Mouse (Mus musculus): ENCODE results near the gene Hoxa6. TPM values are rescaled to one million over a fixed set of nuclear protein-coding genes. Genes with fewer than 3 reads are reported as not detected.

Hoxa6 gene
- 0.33 and 0.80 TPM in 2 replicates for polyA plus RNA-seq (2015; fragmentation: Nextera tagmentation; extraction: Ambion mirVana)

- Histone ChIP-seq H3K9ac (ENCODE audit: low read length) (peak within 1 kb of the TSS; percentile 53), H3K27ac (replicated peaks) (peak within 1 kb of the TSS; percentile 78), H3K4me1 (replicated peaks; ENCODE audit: control insufficient read depth, insufficient read depth) (no peaks in the 10 kb centered on the region), H3K4me2 (replicated peaks; ENCODE audit: low read depth) (peak within 1 kb of the TSS; percentile 76), H3K9me3 (ENCODE audit: control insufficient read depth, low read length) (no peaks in the 10 kb centered on the region), H3K27me3 (ENCODE audit: control insufficient read depth, insufficient read depth, low read length) (peaks cover 8% of the 10 kb centered on the region; the same call in 1 of the 2 replicates), H3K36me3 (ENCODE audit: control insufficient read depth, insufficient read depth, low read length) (no peaks in the 10 kb centered on the region), H3K4me3 (ENCODE audit: low read depth, low read length) (peak within 1 kb of the TSS; percentile 42)
- ATAC-seq (ENCODE audit: low FRiP score, low TSS enrichment) (no peak), DNase-seq (ENCODE audit: low spot score) (no peak)
- WGBS: 5% methylated on average over 47 of the region's 47 CpGs
- TF ChIP-seq EP300 (optimal IDR thresholded peaks at IDR 0.05) (no peak), CTCF (IDR thresholded peaks at IDR 0.05; ENCODE audit: low read depth) (no peak)
These were observed at the start of gene Hoxa6 for GRCm38 (mm10) chr6:52208072-52208867. Gene Hoxa6, minus strand, starts transcription at chr6:52208722.

DNA sequence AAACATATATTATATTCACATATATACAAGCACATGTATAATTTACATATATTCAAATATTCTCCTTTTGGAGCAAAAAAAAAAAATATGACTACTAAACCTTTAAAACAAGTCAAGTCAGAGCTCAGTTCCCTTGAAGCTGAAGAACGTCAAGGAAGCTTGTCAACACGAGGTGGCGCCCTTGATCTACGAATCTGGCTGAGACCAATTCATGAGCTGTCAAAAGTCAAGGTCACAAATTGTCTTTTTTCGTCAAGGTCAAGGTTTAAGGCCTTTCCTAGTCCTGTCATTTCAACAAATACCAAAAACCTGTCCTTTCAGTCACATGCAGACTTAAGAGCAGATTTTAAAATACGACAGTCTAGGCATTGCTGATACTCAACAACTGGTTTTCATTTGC, 48.4 kb upstream of the Hoxa6 start:
- peak; percentile 79 for DNase-seq (ENCODE audit: low spot score)
- H3K9me3 ChIP-seq (ENCODE audit: control insufficient read depth, low read length): no peaks in the 10 kb centered on the region

GRCm38 (mm10) chr6:52253511-52254500, 45.3 kb upstream of the Hoxa6 start:
- no peak overlapping the region for H3K27ac ChIP-seq (replicated peaks)
- no peak for TF ChIP-seq EP300 (optimal IDR thresholded peaks at IDR 0.05)
- TF ChIP-seq CTCF (IDR thresholded peaks at IDR 0.05; ENCODE audit: low read depth): no peak
- no peak for DNase-seq (ENCODE audit: low spot score)
- 0 out of 2 replicates have a peak overlapping the region, but pooled peaks have one; percentile 6 for H3K4me3 ChIP-seq (ENCODE audit: low read depth, low read length)
- H3K27me3 ChIP-seq (ENCODE audit: control insufficient read depth, insufficient read depth, low read length): peaks cover 26% of the 10 kb centered on the region
- no peaks in the 10 kb centered on the region for H3K36me3 ChIP-seq (ENCODE audit: control insufficient read depth, insufficient read depth, low read length)
- no peak overlapping the region for H3K4me2 ChIP-seq (replicated peaks; ENCODE audit: low read depth)
- ATAC-seq (ENCODE audit: low FRiP score, low TSS enrichment): no peak
- H3K9ac ChIP-seq (ENCODE audit: low read length): no peak overlapping the region
- no peaks in the 10 kb centered on the region for H3K9me3 ChIP-seq (ENCODE audit: control insufficient read depth, low read length)
- H3K4me1 ChIP-seq (replicated peaks; ENCODE audit: control insufficient read depth, insufficient read depth): no peaks in the 10 kb centered on the region
- WGBS: 2% methylated on average over 59 of the region's 59 CpGs

More for the DNA sequence above, 48.4 kb upstream of the Hoxa6 start:
- ATAC-seq (ENCODE audit: low FRiP score, low TSS enrichment): no peak
- no peak overlapping the region for H3K27ac ChIP-seq (replicated peaks)
- TF ChIP-seq EP300 (optimal IDR thresholded peaks at IDR 0.05) (no peak), CTCF (IDR thresholded peaks at IDR 0.05; ENCODE audit: low read depth) (peak; percentile 89)
- no peak overlapping the region for H3K9ac ChIP-seq (ENCODE audit: low read length)
- peaks cover 29% of the 10 kb centered on the region for H3K27me3 ChIP-seq (ENCODE audit: control insufficient read depth, insufficient read depth, low read length)
- H3K4me1 ChIP-seq (replicated peaks; ENCODE audit: control insufficient read depth, insufficient read depth): no peaks in the 10 kb centered on the region
- WGBS: under 1% methylated on average over 6 of the region's 6 CpGs
- H3K4me3 ChIP-seq (ENCODE audit: low read depth, low read length): no peak overlapping the region
- H3K4me2 ChIP-seq (replicated peaks; ENCODE audit: low read depth): no peak overlapping the region
- H3K36me3 ChIP-seq (ENCODE audit: control insufficient read depth, insufficient read depth, low read length): no peaks in the 10 kb centered on the region

GRCm38 (mm10) chr6:52252775-52253376, 44.4 kb upstream of the Hoxa6 start:
- H3K9ac ChIP-seq (ENCODE audit: low read length): no peak overlapping the region
- no peaks in the 10 kb centered on the region for H3K36me3 ChIP-seq (ENCODE audit: control insufficient read depth, insufficient read depth, low read length)
- peaks cover 30% of the 10 kb centered on the region for H3K27me3 ChIP-seq (ENCODE audit: control insufficient read depth, insufficient read depth, low read length)
- H3K4me3 ChIP-seq (ENCODE audit: low read depth, low read length): no peak overlapping the region
- H3K27ac ChIP-seq (replicated peaks): no peak overlapping the region
- TF ChIP-seq CTCF (IDR thresholded peaks at IDR 0.05; ENCODE audit: low read depth): no peak
- no peak for TF ChIP-seq EP300 (optimal IDR thresholded peaks at IDR 0.05)
- WGBS: 2% methylated on average over 35 of the region's 35 CpGs
- no peak for ATAC-seq (ENCODE audit: low FRiP score, low TSS enrichment)
- DNase-seq (ENCODE audit: low spot score): no peak
- H3K4me1 ChIP-seq (replicated peaks; ENCODE audit: control insufficient read depth, insufficient read depth): no peaks in the 10 kb centered on the region
- H3K9me3 ChIP-seq (ENCODE audit: control insufficient read depth, low read length): no peaks in the 10 kb centered on the region
- H3K4me2 ChIP-seq (replicated peaks; ENCODE audit: low read depth): no peak overlapping the region

DNA sequence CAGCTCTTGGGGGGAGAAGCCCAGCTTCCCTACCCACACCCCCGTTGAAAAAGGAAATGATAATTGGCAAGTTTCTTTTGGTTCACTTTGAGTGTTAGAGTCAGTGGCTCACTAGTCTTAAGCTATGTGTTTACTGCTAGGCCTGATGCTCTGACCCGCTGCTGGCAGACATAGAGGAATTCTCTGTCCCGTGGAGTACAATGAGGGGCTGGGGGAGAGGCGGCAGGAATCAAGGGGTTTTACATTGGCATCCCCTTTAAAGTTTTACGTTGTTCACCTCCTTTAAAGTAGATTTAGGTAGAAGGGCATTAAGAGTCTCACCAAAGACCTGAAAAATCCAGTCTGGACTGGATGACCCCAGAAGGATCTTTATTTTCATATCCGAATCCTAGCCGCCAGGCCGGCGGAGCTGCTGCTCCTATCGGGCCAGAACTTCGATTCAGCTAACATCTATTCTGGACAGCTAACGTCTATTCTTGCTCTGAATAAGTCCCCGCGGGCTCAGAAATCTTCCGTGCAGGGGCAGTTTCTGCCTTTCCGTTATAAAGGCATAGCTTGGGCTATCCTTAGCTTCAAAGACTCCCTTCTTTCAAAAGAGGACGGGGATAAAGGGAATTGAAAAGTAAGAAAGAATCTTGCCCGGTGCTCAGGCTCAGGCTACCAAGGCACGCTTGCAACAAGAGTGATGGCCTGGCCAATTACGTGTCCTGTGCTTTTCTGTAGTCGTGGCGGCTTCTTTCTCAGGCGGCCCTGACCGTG, 43.7 kb upstream of the Hoxa6 start:
- Histone ChIP-seq H3K27me3 (ENCODE audit: control insufficient read depth, insufficient read depth, low read length) (peaks cover 33% of the 10 kb centered on the region), H3K9me3 (ENCODE audit: control insufficient read depth, low read length) (no peaks in the 10 kb centered on the region), H3K4me3 (ENCODE audit: low read depth, low read length) (no peak overlapping the region)

More for the DNA sequence above, 43.7 kb upstream of the Hoxa6 start:
- WGBS: 6% methylated on average over 24 of the region's 24 CpGs
- Histone ChIP-seq H3K27ac (replicated peaks) (no peak overlapping the region), H3K9ac (ENCODE audit: low read length) (no peak overlapping the region), H3K4me1 (replicated peaks; ENCODE audit: control insufficient read depth, insufficient read depth) (no peaks in the 10 kb centered on the region), H3K4me2 (replicated peaks; ENCODE audit: low read depth) (no peak overlapping the region), H3K36me3 (ENCODE audit: control insufficient read depth, insufficient read depth, low read length) (no peaks in the 10 kb centered on the region)
- no peak for TF ChIP-seq CTCF (IDR thresholded peaks at IDR 0.05; ENCODE audit: low read depth)
- no peak for TF ChIP-seq EP300 (optimal IDR thresholded peaks at IDR 0.05)
- DNase-seq (ENCODE audit: low spot score) (no peak), ATAC-seq (ENCODE audit: low FRiP score, low TSS enrichment) (no peak)
